Mouse (Mus musculus) spleen, postnatal 36 days (tissue): ENCODE results near the gene Papss2.

ENCODE experiments used
- DNase-seq, 2 experiments: peaks; one replicate each; pipeline ENCODE4 v3.0.0; 2022; ENCODE audit warnings: low spot score in 2 of 2, mixed read lengths in 1 of 2

The Papss2 gene

DNA sequence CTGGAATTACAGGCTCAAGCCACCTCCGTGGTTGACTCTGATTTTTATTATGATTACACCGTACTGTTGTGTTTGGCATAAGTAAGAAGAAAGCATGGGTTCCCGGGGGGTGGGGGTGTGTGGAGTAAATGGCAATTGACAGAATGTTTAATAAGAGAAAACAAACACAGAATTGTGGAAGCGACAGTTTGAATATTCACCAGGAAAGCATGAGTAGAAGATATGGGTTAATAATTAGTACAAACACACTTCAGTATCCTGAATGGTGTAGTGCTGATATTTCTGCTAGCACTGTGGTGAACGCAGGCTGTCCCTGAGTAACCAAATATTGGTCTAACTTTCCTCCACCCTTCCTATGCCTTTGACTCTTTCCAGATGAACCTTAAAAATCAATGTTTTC lies 3.8 kb downstream of the Papss2 start:
- DNase-seq: no peak

DNA sequence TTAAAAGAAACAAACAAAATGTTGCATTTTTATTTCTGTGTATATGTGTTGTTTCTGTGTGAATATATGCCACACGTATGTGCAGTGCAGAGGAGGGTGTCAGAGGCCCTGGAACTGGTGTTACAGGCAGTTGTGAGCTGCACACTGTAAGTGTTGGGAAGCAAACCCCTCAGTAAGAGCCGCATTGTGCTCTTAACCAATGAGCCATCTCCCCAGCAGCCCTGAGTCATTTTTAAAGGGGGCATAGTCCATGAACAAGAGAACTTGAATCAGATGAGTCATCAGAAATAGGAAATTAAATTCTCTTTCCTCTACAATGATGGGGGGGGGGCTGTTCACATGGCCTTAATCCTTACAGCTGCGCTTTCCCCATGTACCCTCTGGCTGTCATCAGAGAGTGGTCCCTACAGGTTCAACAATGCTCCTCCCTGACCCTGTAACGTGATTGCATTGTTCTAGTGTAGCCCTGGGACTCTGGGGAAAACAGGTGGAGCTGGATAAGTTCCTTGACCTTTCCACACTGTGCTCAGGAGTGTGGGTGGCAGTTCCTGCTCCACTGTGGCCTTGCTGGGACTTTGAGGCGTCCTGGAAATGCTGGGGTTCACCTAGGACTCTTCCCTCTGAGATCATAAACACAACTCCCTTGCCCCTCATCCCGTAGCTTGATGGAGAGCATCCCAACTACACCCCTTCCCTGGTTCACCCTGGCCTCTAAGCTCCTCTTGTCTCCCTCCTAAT lies 5.6 kb downstream of the Papss2 start:
- no peak for DNase-seq

DNA sequence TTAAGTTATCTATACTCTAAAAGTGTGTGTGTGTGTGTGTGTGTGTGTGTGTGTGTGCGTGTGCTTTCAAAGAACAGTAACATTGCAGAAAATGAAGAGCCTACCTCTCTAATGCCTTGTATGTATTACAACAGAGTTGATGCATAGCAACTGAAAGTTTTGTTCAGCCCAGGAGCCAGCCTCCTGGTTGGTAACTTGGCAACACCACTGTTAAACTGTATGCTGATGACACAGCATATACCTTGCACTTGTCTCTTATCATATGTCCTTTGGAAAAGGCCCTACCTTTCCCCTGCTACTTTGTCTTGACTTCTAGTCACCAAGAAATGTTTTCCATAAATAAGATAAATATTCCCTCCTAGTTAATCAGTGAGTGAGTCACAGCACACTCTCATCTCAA lies 7.9 kb downstream of the Papss2 start:
- DNase-seq: no peak

DNA sequence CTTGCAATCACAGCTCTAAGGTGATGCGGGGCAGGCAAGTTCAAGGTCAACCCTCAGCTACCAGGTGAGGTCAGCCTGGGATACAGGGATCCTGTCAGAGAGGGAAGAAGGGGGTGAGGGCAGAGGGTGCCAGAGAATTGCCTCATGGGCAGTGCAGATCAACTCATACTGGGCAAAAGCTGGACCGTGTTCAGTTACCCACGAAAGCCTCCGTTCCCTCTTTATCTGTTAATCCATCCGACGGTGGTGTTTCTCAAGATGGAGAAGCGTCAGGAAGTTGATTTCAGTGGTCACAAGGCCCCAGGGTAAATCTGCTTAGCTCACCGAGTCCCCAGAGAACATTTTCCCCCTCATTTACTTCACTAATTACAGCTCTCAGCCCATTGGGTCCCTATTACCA lies 8.5 kb downstream of the Papss2 start:
- DNase-seq: no peak

DNA sequence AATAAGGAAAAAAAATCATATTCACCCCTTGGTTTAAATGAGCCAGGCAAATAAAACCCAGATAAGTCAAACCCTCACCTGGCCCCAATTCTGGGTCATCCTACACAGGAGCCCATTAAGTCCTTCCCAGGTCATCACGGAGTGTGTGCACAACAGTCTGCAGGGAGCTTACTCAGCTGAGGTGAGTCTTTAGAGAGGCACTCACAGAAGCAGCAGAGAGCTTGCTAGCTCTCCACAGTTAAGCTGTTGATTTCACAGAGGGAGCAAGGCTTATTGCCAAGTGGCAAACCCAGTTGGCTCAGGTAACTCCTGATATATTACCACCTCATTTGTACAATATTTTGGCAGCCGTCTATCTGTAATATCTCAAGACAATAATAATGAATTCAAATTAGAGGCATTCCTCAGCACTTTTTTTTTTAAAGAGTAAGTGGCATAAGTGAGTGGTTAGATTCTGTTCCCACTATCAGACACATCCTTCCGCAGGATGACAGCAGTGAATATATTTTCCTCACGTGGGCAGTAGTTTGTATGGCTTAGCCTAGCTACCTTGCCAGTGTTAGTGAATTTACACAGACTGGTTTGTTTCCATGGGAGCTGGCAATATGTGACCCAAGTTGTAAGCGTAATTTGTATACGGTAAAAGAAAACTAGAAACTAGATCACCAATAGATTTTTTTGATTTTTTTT lies 9.1 kb downstream of the Papss2 start:
- no peak for DNase-seq

DNA sequence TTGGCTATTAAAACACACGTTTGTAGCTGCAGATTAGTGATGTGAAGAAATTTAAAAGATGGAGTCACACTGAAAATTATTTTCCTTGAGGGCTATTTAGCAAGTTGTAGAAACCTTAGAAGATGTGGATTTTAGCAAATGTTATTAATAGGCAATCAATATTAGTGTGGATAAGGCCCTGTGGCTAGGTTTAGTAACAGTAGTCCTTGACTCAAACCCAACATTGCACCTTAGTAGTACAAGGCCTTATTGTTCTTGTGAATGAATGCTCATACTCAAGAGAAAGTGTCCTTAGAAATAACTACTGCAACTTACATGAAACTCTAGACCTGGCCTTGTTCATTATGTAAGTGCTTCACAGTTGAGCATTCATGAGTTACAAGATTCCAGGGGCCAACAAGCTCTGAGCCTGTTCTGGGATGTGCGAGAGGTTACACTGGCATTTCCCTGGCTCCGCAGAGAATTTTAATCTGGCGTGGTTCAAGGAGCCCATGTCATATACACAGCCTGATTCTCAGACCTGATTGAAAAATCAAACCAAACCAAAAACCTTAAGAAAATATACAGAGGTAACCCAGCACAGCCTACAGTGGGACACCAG lies 10.7 kb downstream of the Papss2 start:
- no peak for DNase-seq

DNA sequence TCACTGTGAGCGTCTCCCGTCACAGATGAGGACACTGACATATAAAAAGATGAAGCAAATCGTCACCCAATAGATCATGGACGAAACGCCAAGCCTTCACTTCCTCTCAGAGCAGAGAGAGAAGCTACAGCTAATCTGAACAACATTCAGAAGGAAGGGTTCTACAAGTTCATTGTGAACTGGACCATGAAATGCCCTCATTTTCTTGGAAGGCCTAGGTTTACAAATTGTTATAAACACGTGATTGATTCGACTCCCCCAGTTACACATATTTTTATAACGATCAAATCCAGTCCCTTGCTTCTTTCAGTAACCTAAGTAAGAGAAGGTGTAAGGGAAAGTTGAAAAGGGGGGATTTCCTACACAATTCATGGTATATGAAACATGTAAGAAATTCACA lies 11.4 kb downstream of the Papss2 start:
- no peak for DNase-seq

DNA sequence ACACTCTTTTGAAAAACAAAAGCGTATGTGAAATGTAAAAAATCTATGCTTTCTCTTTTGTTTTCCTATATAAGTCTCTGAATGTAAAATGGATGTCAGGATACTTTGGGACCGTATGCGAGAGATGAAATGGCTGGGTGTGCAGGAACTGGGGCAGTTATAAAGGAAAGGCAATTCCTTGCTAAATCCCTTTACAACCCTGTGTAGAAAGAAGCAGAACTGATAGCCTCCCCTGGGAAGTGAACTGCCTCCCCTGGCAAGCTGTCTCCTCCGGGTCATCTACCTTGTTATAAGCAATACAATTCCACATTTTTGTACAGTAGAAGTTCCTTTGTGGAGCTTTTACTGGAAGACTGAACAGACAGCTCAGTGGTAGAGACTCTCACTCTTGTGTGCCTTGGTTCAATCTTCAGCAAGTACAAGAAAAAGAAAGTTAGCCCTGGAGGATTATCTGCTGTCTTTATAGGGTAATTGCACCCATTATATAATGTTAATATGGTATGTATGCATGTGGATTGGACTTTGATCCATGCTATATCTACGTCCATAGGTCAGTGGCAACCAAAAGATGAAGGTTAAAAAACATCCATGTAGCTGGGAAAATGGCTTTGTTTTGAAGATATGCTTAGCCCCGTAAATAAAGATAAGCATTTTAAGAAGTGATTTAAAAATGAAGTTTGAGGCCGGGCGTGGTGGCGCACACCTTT lies 15.9 kb downstream of the Papss2 start:
- no peak for DNase-seq

DNA sequence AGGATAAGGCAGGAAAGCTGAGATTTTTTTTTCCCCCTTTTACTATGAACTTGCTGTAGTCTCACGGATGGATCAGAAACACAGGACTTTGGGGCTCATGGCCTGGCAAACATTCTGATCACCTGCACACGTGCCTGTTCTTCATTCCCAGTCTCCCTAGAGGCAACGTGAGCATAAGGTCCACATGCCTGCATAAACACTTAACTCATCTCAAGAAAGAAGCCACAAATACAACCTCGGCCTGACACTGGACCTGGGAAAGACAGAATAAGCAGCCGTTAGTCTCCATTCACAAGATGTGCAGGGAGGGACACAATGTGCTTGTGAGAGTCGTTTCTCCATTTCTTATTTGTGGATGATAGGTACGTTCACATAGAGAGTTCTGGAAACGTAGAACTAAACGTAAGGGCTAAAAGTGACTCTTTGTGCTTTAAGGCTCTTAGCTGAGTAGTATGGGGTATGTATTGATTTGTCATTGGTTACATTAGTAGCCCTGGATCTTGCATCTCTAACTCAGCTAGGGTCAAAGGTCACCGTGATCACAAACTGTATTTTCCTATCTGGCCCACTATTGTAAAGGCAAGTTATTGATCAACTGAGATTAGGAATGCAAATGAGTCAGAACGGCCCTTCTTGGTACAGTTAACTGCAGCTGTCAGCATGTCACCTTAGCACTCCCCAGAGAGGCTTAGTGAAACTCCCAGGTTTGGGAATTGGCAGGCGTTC lies 18.6 kb downstream of the Papss2 start:
- DNase-seq: no peak

DNA sequence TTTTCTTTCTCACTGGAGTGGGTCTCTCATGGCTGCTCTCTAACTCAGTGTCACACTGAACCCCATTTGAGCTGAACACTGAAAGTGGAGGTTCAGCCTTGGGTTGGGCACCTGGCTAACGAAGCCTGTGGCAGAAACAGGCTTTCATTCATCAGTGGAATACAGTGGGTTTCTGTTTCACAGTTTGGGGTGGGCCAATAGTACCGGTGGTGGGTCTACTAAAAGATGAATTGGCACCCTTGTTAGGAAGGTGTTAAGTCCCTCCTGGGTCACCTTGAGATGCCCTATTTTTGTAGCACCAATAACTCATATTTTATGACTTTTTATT lies 19.1 kb downstream of the Papss2 start:
- no peak for DNase-seq

DNA sequence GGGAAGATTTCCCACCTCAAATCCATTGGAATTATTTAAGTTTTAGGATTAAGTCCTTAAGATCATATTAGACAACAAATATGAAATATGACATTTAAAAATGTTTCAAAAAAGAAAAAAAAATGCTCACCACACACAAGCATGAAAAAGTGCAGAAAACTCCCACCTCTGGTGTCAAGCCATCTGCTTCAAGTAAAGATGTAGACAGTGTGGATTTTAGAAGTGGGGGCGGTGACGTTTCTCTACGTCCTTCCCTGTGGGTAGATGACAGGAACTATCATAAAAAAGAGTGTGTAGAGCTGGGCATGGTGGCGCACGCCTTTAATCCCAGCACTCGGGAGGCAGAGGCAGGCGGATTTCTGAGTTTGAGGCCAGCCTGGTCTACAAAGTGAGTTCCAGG lies 21.1 kb downstream of the Papss2 start:
- DNase-seq: no peak

DNA sequence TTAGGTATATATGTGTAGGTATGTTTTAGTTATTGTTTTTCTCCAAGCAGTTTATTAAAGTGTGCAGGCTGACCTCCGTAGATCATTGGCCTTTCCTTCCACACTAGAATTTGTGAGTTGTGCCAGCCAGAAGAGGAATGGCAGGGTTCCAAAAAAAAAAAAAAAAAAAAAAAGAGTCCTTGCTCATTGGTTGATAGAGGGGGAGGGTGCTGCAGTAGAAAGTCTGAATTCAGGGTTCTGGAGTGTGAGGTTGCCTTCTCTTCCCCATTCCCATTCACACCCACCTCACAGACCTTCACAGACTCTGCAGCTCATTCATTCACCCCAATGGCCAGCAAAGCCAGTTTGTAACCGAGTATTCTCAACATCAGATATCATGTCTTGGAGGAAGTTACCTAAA lies 24.1 kb downstream of the Papss2 start:
- no peak for DNase-seq

DNA sequence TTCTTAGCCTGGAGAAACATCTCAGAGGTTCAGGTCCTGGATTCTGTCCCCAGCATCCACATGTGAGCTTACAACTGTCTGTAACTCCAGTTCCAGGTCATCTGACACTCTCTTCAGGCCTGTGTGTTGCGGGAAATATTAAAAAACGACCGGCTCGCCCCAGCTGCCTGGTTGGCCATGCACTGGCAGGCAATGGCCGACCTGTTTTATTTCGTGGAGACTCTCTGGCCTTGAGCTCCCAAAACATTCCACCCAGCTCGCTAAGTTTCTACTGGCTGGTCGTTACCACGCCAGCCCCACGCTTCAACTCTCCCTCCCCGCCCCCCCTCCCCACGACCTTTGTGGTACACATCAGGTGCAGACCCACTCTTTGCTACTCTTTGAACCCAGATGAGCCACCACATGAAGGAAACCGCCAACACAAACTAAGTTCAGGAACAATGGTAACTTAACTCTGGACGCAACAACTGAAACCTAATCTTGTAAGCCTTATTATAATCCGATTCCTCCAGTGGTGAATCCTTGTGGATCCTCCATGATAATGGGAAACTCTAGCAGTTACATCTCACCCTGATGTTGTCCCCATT lies 25.4 kb downstream of the Papss2 start:
- no peak for DNase-seq

DNA sequence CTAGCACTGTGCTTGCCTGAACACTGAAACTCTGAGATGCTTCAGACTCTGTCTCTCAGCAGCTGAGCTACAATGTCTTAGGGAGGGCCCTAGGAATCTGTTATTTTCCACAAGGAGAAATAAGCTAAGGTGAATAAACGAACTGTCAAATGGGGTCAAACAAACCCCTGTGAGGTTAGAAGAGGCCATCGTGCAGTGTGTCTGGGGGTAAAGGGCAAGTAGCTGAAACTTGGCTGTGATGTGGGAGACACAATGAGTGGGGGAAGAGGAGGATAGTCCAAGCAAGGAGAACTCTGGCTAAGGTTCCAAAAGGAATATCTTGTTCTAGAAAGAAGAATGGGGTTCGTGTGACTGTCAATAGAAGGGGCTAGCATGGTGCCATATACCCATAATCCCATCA lies 26.6 kb downstream of the Papss2 start:
- DNase-seq: no peak

DNA sequence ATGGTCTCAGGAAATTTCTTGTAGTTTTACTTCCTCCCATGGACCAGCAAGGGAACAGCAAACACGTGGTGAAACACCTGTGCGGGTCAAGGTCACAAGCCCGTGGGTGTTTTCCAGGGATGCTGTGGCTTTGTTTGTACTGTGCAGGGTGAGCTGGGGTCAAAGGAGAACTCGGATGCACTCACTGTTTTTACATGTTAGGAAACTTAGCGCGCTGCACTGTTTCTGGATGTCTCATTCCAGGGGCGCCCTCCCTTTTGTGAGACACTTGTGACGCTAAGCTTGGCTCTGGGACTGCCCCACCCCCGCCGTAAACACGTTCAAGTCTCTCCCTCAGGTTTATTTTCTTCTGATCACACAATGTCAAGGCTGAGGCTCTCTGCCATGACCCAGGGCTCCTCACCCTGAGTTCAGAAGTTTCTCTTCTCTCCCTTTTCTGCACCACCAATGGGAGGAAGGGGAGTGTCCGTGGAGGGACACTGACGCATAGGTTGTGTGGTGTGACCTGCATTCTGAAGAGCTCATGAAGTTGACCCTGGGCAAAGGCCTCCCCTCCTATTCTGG lies 31.3 kb downstream of the Papss2 start:
- peak in 1 of 2 experiments; percentile 3 for DNase-seq

DNA sequence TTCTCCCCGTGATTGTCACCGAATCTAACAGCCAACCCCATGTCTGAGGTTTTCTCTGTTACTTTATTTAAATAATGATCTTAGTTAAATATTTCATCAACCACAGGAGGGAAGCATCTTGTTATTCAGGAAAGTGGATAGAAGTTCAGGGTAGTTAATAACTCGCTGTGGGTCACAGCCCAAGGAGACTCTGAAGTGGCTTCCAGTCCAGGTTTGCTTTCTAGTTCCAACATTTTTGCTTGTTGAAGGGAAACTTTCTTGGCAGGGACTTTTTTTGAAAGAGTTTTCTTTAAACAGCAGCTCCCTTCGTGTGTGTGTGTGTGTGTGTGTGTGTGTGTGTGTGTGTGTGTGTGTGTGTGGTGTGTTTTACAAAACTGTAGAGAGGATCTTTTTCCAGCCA lies 32.0 kb downstream of the Papss2 start:
- DNase-seq: no peak

DNA sequence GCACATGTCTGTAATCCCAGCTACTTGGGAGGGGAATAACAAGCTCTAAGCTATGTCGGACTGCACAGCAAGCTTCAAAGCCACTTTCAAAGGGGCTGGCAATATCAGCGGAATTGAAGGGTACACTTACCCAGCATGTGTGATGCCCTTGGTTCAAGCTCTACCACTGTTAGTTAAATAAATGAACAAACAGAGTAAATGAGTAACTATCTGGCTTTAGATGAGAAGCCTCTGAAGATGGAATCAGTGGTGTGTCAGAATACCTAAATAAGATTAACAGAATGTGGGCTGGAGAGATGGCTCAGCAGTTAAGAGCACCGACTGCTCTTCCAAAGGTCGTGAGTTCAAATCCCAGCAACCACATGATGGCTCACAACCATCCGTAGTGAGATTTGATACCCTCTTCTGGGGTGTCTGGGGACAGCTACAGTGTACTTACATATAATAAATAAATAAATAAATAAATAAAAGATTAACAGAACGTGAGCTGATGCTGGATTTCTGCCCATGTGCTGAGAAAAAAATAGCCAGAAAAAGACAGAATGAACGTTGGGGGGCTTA lies 33.1 kb downstream of the Papss2 start:
- DNase-seq: no peak

DNA sequence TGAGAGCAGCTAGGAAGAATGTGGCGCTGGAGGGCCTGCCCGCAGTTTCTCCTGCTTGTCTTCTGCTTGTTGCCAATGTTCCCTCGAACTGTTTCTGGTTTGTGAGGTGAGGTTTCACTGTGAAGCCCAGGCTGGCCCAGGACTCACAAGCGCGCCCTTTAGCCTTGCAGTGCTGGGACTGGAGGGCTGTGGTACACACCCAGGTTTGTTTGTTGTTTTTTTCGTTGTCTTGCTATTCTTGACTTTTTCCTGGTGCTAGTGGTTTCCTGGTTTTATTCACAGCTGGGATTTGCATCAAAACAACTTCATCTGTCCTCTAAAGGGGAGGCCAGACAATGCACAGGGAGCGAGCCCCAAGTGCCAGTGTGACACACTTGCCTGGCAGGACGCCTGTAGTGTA lies 39.3 kb downstream of the Papss2 start:
- no peak for DNase-seq

DNA sequence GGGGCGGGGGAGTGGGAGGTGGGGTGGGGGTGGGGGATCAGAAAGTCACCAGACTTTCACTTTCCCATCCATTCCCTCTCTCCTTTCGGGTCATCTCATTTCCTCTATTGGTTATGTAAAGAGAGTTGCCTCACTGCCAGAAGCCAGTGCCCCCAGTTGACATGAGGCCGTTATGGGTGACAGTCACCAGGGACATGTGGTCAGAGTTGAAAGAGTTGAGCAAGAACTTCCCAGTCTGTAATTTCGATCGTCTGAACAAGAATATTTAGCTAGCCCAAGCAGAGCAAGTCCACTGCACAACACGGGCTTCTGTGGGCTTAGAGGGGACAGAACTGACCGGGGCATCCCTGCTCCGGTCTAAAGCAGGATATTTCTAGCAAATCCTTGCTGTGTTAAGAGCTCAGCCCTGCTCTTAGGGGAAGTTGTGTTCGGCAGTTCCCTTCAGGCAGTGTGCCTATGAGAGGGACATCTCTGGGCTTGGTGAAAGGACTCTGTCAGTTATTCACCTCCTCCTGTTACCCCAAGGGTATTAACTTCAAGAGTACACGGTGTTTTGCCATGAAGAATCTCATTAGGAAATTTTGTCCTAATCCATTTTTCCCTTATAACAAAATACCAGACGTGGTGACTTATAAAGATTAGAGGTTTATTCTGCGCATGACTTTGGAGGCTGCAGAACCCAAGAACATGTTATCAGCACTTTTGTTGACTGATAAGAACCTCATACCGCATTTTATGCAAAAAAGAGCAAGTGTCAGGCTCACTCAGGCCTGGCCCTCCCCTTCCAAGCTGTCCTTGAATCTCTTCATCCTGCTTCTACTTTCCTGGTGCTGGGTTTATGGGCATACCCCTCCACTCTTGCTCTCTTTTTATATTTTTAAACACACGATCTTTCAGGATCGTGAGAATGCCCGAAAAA lies 42.0 kb downstream of the Papss2 start:
- DNase-seq: peak; percentile 53 to 60
